Mouse (Mus musculus) brain, embryonic 14.5 days (tissue): Measurements from ENCODE around the gene 4930404N11Rik.

Experiments
- CTCF ChIP-seq: fragments of 200-500 bp; IDR thresholded peaks from 2 replicates; pipeline ENCODE4 v1.5.1; 2012; ENCODE audit warnings: inconsistent platforms, mild to moderate bottlenecking, moderate library complexity, borderline replicate concordance; ENCODE audit not compliant: insufficient read depth, insufficient read length; ENCODE audit errors: extremely low read depth
- POLR2A ChIP-seq: fragments of 200-500 bp; IDR thresholded peaks from 2 replicates; pipeline ENCODE4 v1.6.1; 2012; ENCODE audit warnings: mild to moderate bottlenecking, inconsistent platforms, borderline replicate concordance; ENCODE audit not compliant: poor library complexity, insufficient read depth, insufficient read length, severe bottlenecking; ENCODE audit errors: extremely low read depth

- TF ChIP-seq POLR2A (no peak), CTCF (no peak)
Measured at GRCm38 (mm10) chr10:81389373-81389772, 23.8 kb upstream of the 4930404N11Rik start.
